Mouse (Mus musculus) fibroblast of lung, adult 2 months (primary cell): ENCODE data around the gene Cnn1.
"Not testable (repeated sequence)": the region's sequence is repeated elsewhere in the genome, so short reads cannot be mapped to it uniquely, and the experiment has no call there.

ENCODE experiments used
- DNase-seq: peaks from one replicate; pipeline ENCODE4 v3.0.0-alpha.2; 2011; ENCODE audit warnings: low read depth

The Cnn1 gene

DNA sequence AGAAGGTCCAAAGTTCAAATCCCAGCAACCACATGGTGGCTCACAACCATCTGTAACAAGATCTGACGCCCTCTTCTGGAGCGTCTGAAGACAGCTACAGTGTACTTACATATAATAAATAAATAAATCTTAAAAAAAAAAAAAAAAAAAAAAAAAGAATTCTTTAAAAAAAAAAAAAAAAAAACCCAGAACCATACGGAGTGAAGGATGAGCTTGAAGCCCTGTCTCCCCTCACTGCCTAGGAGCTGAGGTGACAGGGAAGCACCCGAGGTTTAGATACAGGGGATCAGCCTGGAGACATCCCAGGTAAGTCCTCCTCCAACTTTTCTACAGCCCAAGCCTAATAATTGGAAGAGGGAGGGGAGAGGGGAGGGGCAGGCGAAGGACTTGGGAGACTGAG, 23.2 kb upstream of the Cnn1 start:
- DNase-seq: not testable (repeated sequence)

DNA sequence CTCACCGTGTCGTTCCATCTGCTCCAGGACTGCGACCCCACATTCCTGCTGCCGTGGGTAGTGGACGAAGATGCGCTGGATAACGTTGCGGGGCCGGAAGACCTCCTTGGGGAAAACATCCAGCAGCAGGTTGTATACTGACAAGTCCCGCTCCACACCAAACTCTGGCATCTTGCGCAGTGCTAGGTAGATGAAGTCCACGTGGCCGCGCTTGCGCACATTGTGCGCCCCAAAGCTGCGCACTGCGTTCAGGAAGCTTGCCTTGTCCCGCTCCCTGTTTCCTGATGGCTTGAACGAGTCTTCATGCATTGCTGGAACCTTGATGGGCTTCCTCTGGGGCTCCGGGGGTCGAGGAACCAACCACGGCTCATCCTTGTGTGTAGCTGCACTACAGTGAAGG, 22.8 kb upstream of the Cnn1 start:
- DNase-seq: no peak

DNA sequence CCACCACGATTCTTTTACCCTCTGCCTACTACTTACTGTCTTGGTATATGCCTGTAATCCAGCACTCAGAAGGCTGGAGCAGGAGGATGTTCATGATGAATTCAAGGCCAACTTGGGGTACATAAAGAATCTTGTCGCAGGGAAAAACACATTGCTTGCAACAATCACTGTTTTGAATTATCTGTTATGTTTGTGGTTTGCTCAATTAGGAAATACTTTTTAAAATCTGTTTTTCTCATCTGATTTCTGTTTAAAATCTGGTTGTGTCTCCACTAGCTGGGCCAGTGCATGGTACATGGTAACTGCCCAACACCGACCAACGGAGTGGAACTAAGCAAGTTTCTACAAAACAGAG, 14.4 kb upstream of the Cnn1 start:
- DNase-seq: no peak

DNA sequence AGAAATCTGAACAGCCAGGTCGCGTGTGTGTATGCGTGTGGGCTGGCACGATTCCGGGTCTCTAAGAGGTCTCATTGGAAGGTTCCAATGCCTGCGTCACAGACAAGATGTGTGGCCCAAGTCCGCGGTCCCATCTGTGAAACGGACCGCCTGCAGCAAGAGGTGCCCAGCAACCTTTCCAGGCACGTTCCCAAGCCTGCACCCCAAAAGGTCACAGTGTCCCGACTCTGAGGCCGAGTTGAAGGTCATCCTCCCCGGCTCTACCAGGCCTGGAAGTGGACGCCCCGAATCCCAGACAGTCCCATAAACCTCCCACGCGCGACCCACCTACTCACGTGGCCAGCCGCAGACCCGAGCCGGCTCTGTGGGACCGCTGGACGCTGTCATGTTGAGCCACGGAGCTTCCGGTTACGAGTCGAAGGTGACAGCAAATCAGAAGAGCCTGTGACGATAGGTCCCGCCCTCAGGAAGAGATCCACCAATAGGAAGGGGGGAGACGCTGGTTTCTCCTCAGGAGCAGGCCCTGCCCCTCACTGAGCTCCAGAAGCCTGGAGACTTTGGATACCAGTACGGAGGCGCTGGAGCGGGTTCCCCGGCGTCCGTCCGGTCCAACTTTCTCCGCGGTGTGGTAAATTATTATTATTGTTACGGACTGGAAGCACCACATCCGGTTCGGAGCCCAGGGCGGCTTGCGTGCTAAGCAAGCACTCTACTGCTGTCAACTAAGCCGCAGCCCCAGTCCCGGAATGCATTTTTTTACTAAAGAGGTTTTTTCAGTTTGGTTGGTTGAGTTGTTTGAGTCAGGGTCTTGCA, 13.8 kb upstream of the Cnn1 start, which contains the start of gene Ecsit:
Gene Ecsit, minus strand, starts transcription at position 417 of the 813 bp plus-strand sequence.
- DNase-seq: peak; percentile 98

DNA sequence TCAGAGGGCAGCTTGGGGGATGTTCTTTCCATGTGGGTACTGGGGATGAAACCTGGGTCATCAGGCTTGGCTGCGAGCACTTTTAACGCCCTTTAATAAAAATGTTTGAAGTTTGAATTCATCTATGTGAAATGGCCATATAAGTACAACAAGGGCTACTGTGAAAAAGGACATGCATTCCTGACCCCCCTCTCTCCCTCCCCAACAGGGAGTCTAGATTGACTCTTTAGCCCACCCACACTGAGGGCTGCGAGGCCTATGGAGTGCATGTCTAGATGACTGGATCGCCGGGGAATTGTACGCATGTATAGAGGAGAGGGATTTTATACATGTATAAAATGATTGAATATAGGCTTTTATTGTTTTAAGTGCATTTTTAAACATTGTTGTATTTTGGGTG, 13.0 kb upstream of the Cnn1 start:
- no peak for DNase-seq

DNA sequence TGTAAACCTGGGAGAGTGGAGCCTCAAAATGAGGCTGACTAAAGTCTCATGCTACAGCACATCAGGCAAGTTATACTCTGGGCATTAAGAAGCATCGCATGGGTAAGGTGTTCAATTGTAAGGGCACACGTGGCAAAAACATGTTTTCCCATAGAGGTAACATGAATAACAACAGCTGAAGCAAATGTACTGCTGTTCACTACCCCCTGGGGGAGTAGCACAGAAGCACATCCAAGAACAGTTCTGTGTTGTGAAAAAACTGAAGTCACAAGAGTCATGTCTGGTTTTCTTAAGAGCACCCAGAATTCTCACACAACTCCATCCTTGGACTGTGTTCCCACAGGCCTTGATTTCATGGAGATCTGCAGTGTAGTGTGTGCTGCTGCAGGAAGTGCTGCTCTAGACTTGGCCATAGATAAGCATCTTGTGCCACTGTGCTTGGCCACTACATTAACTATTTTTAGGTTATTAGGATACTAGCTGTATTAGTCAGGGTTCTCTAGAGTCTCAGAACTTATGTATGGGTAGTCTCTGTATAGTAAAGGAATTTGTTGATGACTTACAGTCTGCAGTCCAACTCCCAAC, 11.9 kb upstream of the Cnn1 start:
- no peak for DNase-seq

DNA sequence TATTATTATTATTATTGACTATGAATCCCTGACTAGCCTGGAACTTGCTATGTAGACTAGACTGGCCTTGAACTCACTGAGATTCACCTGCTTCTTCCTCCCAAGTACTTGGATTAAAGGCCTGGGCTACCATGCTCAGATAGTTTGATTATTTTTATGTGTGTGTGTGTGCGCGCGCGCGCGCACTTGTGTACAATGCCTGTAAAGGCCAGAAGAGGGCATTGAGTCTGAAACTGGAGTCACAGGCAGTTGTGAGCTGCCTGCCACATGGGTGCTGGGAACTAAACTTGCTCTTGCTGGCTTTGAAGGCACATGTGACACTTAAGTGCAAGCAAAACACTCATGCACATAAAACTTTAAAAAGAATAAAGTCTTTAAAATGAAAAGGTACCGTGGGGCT, 9.7 kb upstream of the Cnn1 start:
- no peak for DNase-seq

DNA sequence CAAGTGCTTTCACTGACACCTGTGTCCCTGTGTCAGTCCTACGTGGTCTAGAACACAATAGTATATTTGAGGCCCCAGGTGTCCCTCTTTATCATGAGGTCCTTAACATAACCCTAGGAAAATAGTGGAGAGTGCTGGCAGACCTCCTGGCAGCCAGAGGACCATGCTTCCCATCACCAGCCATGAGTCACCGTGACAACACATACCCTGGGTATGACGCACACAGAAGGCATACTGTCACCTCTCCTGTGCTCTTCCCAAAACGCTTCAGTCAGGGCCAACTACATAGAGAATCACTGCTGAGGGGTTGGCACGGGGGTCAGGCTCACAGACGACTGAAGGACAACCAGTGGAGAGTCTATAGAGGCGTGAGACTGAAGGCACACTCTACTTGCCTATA, 9.0 kb upstream of the Cnn1 start:
- no peak for DNase-seq

DNA sequence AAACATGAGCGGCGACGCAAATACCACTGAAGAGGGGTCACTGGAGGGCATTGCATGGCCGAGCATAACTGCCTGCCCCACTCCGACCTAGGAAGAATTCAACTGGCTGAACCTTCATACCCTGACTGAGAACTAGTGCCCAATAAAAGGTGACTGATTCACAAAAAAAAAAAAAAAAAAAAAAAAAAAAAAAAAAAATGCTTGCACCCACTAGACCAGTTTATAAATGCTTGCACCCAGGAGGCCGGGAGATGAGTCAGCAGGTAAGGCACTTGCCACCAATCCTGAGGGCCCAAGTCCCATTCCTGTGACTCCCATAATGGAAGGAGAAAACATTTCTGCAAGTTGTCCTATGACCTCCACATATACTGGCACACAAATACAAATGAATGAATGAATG, 6.3 kb upstream of the Cnn1 start:
- DNase-seq: no peak

DNA sequence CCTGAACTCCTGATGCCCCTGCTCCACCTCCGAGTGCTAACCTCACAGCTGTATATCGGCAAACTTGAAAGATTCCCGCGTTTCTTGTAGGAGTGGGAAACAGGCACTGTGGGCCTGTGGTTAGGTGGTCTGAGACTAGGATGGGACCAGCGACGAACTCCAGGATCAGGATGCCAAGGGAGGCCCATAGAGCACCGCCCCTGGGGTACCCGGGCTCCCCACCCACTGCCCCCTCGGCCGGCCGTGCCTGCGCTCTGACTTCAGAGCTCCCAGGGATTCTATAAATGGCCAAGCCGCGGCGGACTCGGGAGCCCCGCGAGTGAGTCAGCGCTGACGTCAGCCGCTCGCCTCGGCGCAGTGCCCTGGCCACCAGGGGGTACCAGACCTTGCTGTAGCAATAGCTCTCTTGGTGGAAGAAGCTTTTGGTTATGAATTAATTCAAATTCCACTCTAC, 3.1 kb upstream of the Cnn1 start:
- DNase-seq: peak; percentile 78

DNA sequence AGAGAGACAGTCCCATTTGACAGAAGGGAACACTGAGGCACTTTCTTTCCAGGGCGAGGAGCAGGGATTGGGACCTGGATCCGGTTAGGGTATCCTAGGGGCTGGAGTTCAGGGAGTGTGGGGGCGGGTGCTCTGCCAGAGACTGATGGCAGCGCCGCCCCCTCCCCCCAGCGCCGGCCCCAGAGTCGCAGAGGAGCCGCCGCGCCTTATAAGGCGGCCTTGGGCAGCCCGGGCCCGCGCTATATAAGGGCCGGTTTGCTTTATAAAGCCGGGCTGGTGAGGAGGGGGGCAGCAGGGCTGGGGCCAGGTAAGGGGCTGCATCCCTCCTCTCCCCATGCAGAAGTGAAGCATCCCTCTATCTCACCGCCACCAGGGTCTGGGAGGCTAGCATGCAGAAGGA, 906 bp downstream of the Cnn1 start:
- DNase-seq: no peak

DNA sequence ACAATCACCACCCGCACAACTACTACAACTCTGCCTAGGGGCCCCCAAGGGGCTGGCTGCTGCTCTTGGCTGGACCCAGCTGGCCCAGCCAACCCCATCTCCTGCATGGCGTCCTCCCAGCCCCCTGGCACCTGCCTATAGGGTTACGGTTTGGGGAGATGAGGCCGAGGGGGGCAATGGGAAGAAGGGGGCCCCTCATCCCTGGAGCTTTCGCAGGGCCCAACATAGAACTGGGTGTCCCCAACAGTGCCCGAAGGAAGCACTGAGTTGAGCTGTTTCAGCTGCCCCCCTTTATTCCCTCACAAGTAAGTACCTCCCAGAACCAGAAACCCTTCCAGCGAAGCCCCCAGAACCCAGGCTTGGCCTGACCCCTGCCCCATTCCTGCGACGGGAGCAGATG, 9.2 kb downstream of the Cnn1 start:
- no peak for DNase-seq

DNA sequence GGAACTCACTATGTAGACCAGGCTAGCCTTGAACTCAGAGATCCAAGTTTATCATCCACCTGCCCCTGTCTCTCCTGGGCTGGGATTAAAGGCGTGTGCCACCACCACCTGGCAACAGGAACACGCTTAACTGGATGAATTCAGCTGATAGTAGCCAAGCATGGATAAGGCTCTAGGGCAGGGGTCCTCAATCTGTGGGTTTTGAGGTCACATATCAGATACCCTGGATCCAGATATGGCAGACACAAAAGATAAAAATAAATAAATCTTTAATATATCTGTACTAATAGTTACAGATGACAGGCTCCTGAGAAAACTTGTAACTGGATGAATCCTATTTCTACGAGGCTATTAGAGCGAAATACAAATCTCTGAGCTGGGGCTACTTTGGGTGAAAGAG, 16.6 kb downstream of the Cnn1 start:
- DNase-seq: no peak

DNA sequence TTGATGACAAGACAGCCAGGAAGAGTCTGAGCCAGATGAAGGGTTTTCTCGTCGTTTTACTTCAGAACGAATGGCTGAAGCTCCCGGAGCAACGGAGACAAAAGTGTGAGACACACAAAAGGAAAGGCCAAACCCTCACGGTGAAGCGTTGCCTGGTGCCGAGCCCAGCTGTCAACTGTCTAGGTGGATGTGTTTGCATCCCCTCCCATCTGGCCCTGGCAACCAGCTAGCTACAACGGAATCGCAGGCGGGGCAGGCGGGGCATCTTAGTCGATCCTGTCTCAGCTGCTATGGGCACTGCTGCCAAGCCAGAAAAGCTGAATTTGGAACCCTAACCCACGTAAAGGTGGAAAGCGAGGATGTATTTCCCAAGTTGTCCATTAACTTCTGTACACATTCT, 17.1 kb downstream of the Cnn1 start:
- no peak for DNase-seq

DNA sequence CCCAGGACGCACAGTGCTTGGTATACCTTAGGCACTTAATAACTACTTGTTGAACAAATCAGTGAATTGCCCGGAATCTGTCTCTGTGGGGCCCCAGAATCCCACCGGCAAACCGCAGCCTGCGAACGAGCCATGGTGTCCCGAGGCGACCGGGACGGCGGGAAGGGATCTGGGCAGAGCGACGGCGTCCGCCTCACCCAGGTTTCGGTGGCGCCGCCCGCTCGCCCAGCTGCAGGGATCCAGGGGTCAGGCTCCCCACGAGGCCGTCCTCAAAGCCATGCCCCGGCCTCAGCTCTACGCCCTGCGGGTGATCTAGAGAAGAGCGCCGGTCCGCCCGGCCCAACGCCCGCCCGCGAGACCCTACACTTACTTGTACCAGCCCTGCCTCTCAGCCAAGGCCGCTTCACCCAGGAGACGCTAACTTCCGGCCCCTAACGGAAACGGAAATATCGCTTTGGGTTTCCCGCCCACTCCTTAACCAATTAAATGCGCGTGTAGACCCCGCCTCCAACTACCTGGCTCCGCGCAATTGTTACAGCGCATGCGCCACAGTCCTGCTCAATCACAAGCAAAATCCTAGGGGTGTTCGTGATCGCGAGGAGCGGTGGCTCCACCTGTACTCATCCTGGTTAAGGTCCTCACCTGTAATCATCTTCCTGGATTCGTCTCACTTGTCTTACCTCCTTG, 17.9 kb downstream of the Cnn1 start, which contains the start of gene Elof1:
Gene Elof1, minus strand, starts transcription at position 433 of the 687 bp plus-strand sequence.
- DNase-seq: peak; percentile 90

DNA sequence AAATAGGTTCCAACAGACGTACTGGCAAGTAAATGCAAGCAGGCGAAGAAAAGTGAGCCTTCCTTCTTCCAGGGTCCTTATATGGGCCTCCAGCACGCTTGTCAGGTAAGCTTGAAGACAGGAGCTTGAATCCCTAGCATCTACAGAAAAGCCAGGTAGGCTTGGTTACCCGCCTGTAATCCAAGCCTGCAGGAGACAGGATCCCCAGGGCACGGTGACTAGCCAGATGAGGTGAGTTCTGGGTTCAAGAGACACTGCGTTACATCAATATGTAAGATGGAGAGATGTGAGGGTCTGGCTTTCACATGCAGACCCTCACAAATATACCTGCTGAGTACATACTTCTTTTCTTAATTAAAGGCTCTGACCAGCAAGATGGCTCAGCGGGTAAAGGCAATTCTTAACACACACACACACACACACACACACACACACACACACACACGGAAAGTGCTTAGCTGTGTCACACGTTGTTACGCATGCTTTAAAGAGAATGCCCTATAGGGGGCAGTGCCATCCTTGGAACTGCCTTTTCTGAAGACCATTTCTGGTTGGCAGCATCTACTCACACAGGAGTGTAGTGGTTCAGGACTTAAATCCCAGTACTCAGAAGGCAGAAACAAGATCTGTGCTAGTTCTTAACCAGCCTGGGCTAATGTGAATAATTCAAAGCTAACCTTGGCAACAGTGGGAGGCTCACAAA, 18.9 kb downstream of the Cnn1 start:
- peak; percentile 47 for DNase-seq

DNA sequence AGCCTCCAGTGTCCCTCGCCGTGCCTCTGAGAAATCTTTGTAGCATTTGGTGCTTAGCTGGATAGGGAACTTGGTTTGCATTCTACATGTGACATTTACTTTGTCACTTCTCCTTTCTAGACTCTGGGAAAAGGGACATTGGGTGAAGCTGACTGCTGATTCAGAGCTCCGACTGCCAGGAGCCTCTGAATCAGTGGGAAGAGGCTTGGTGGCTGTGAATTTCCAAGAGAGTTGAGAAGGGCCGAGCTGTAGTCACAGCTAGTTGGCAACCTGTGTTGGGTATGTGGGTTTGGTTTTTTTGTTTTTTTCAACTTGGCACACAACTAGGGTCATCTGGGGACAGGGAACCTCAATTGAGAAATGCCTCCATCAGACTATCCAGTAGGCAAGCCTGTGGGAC, 20.5 kb downstream of the Cnn1 start:
- DNase-seq: no peak

DNA sequence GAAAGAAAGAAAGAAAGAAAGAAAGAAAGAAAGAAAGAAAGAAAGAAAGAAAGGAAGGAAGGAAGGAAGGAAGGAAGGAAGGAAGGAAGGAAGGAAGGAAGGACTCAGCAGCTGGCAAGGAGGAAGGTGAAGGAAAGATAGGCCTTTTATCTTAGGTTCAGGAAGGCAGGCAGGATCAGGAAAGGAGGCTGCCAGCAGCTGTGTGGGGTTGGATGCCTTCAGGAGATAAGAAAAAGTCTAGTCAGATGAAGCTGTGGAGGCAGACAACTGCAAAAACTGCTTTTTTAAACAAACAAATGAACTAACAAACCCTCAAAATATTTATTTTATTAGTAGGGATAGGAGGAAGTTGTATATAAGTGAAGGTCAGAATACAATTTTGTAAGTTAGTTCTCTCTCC, 22.5 kb downstream of the Cnn1 start:
- no peak for DNase-seq

DNA sequence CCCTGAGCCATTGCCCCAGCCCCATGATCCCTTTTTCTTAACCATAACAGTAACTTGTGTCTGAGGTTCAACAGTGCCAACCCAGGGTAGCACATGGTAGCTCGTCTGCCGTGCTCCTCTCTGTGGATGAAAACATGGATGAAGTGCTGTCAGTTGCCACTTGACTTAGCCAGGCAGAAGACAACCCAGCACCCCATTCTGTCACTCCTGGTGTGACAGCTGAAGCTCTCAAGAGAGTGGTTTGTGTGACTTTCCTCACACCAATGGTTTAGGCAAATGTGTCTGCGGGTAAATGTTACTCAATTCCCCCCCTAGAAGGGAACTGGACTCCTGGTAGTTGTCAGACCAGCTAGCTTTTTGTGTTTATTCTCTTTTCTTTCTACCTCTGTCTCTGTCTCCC, 23.0 kb downstream of the Cnn1 start:
- no peak for DNase-seq

DNA sequence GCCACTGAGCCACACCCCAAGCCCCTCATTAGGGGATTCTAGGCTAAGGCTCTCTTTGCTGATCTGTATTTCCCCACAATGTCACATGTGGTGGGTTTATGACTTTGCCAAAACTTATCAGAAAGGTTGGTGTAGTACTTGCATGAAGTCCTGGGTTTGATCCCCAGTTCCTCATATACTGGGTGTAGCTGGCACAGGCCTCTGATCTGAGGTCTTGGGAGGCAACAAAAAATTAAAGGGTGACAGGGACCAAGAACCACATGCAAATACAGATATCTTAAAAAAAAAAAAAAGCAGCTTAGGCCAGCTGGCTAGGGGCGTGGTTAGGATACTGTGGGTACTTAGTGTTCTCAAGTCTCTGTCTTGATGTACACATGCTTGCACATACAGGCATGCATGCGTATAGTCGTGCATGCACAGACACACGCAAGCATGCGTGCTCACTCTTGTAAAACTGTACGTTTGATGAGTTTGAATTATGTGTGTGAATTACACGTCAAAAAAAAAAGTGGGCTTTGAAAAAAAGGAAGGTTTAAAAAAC, 24.1 kb downstream of the Cnn1 start:
- DNase-seq: no peak

DNA sequence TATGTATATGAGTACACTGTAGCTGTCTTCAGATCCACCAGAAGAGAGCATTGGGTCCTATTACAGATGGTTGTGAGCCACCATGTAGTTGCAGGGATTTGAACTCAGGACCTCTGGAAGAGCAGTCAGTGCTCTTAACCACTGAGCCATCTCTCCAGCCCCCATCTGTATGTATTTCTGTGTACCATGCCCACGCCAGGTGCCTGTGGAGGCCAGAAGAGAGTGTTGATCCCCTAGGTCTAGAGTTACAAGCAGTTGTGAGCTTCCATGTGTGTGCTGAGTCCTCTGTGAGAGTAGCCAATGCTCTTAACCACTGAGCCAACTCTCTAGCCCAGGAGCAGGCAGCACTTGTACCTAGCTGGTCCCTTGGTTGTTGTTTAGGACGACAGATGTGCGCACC, 25.2 kb downstream of the Cnn1 start:
- DNase-seq: no peak
